Mouse (Mus musculus) midbrain, embryonic 16.5 days (tissue): ENCODE measurements around the gene Fbxl18. TPM values are rescaled to one million over a fixed set of nuclear protein-coding genes. Genes with fewer than 3 reads are reported as not detected.

Source experiments
- ATAC-seq: fragments of 200-750 bp; cut with Nextera tagmentation; 2 replicates; pipeline ENCODE4 v1.8.0; 2017; ENCODE audit warnings: moderate TSS enrichment
- H3K27ac ChIP-seq: fragments of 300-500 bp; sonication (generic); 2 replicates; pipeline ENCODE4 v1.5.1; 2014; ENCODE audit warnings: mild to moderate bottlenecking, low read length, mixed read lengths
- H3K27me3 ChIP-seq: fragments of 300-500 bp; sonication (generic); 2 replicates; pipeline ENCODE4 v1.6.1; 2014; ENCODE audit warnings: low read depth, low read length, mixed read lengths; ENCODE audit not compliant: control insufficient read depth, insufficient read depth
- H3K36me3 ChIP-seq: fragments of 300-500 bp; sonication (generic); 2 replicates; pipeline ENCODE4 v1.6.1; 2014; ENCODE audit warnings: mild to moderate bottlenecking, low read length, moderate library complexity, mixed read lengths; ENCODE audit not compliant: control insufficient read depth, insufficient read depth
- H3K4me1 ChIP-seq: fragments of 300-500 bp; sonication (generic); 2 replicates; pipeline ENCODE4 v1.6.1; 2014; ENCODE audit warnings: mild to moderate bottlenecking, low read length, mixed read lengths; ENCODE audit not compliant: control insufficient read depth, insufficient read depth
- H3K4me2 ChIP-seq: fragments of 300-500 bp; sonication (generic); 2 replicates; pipeline ENCODE4 v1.6.1; 2014; ENCODE audit warnings: mild to moderate bottlenecking, low read length, mixed read lengths
- H3K4me3 ChIP-seq: fragments of 300-500 bp; sonication (generic); 2 replicates; pipeline ENCODE4 v1.5.1; 2014; ENCODE audit warnings: low read depth, mild to moderate bottlenecking, low read length, moderate library complexity, mixed read lengths
- H3K9ac ChIP-seq: fragments of 300-500 bp; sonication (generic); 2 replicates; pipeline ENCODE4 v1.6.1; 2014; ENCODE audit warnings: low read depth, low read length, mixed read lengths
- H3K9me3 ChIP-seq: fragments of 300-500 bp; sonication (generic); replicated peaks from 2 replicates; pipeline ENCODE4 v1.6.1; 2014; ENCODE audit warnings: mild to moderate bottlenecking, low read length, mixed read lengths; ENCODE audit not compliant: control insufficient read depth, poor library complexity, severe bottlenecking
- WGBS: fragments of 180-500 bp; shearing (Covaris S2); extraction: QIAGEN DNeasy Blood & Tissue Kit; methylation state at CpG from one replicate; pipeline ENCODE4 v1.1.7; 2014; 5-methylcytosine and 5-hydroxymethylcytosine counted together
- polyA plus RNA-seq: library from polyadenylated mRNA; unstranded; fragments of >200 nt; fragmentation: Nextera tagmentation; extraction: Ambion mirVana; gene quantifications from 2 replicates; pipeline ENCODE4 v1.2.1, GENCODE M21; 2015

Fbxl18 gene
- polyA plus RNA-seq, 1 experiment from 2014 or later, result 29.9 TPM

- H3K4me1 ChIP-seq, result peaks cover 30% of the 10 kb centered on the region
- ATAC-seq, result no peak
- no peak overlapping the region for H3K4me3 ChIP-seq
- no peak overlapping the region for H3K4me2 ChIP-seq
- peak overlapping the region; percentile 100 for H3K27ac ChIP-seq
- H3K27me3 ChIP-seq, result no peaks in the 10 kb centered on the region
- H3K9me3 ChIP-seq, result no peaks in the 10 kb centered on the region
- WGBS, result 78% methylated on average over 5 of the region's 5 CpGs
- H3K9ac ChIP-seq, result no peak overlapping the region
- H3K36me3 ChIP-seq, result no peaks in the 10 kb centered on the region
These were observed 69.6 kb downstream of the Fbxl18 start for GRCm38 (mm10) chr5:142825665-142826064.

- peaks cover 30% of the 10 kb centered on the region for H3K4me1 ChIP-seq
- no peaks in the 10 kb centered on the region for H3K9me3 ChIP-seq
- no peaks in the 10 kb centered on the region for H3K27me3 ChIP-seq
- H3K36me3 ChIP-seq, result no peaks in the 10 kb centered on the region
- WGBS, result 22% methylated on average over 6 of the region's 6 CpGs
- ATAC-seq, result no peak
- peak overlapping the region; percentile 100 for H3K27ac ChIP-seq
- H3K9ac ChIP-seq, result peak overlapping the region; percentile 97
- H3K4me2 ChIP-seq, result peak overlapping the region; percentile 97
- H3K4me3 ChIP-seq, result no peak overlapping the region
These were observed 71.1 kb downstream of the Fbxl18 start for GRCm38 (mm10) chr5:142824091-142824490.

- Histone ChIP-seq H3K9me3 (no peaks in the 10 kb centered on the region), H3K27ac (peak overlapping the region; percentile 100), H3K4me2 (peak overlapping the region; percentile 97), H3K36me3 (no peaks in the 10 kb centered on the region), H3K27me3 (no peaks in the 10 kb centered on the region), H3K9ac (peak overlapping the region; percentile 97), H3K4me1 (peaks cover 30% of the 10 kb centered on the region), H3K4me3 (peak overlapping the region; percentile 87)
- peak; percentile 6 for ATAC-seq
- WGBS, result 4% methylated on average over 31 of the region's 31 CpGs
These were observed 71.8 kb downstream of the Fbxl18 start for GRCm38 (mm10) chr5:142823096-142824062.

- WGBS, result under 1% methylated on average over 34 of the region's 36 CpGs
- peaks cover 30% of the 10 kb centered on the region for H3K4me1 ChIP-seq
- H3K4me2 ChIP-seq, result peak overlapping the region; percentile 97
- no peaks in the 10 kb centered on the region for H3K27me3 ChIP-seq
- peak overlapping the region; percentile 97 for H3K9ac ChIP-seq
- peak overlapping the region; percentile 87 for H3K4me3 ChIP-seq
- ATAC-seq, result no peak
- H3K9me3 ChIP-seq, result no peaks in the 10 kb centered on the region
- peak overlapping the region; percentile 100 for H3K27ac ChIP-seq
- no peaks in the 10 kb centered on the region for H3K36me3 ChIP-seq
These were observed 72.7 kb downstream of the Fbxl18 start for GRCm38 (mm10) chr5:142822286-142823095.

- no peaks in the 10 kb centered on the region for H3K9me3 ChIP-seq
- H3K27me3 ChIP-seq, result no peaks in the 10 kb centered on the region
- no peaks in the 10 kb centered on the region for H3K36me3 ChIP-seq
- peak overlapping the region; percentile 100 for H3K27ac ChIP-seq
- 0% methylated on average over 9 of the region's 9 CpGs for WGBS
- ATAC-seq, result no peak
- peak overlapping the region; percentile 97 for H3K4me2 ChIP-seq
- H3K9ac ChIP-seq, result peak overlapping the region; percentile 97
- peak overlapping the region; percentile 87 for H3K4me3 ChIP-seq
- peaks cover 30% of the 10 kb centered on the region for H3K4me1 ChIP-seq
These were observed 73.3 kb downstream of the Fbxl18 start for GRCm38 (mm10) chr5:142821974-142822285.

GRCm38 (mm10) chr5:142821266-142821973 lies 73.8 kb downstream of the Fbxl18 start:
- Histone ChIP-seq H3K36me3 (no peaks in the 10 kb centered on the region), H3K27ac (peak overlapping the region; percentile 100), H3K27me3 (no peaks in the 10 kb centered on the region), H3K9me3 (no peaks in the 10 kb centered on the region), H3K9ac (peak overlapping the region; percentile 97), H3K4me3 (peak overlapping the region; percentile 87), H3K4me1 (peaks cover 30% of the 10 kb centered on the region), H3K4me2 (peak overlapping the region; percentile 97)
- WGBS, result under 1% methylated on average over 36 of the region's 36 CpGs
- ATAC-seq, result no peak

GRCm38 (mm10) chr5:142820276-142821265 lies 74.7 kb downstream of the Fbxl18 start:
- peak overlapping the region; percentile 87 for H3K4me3 ChIP-seq
- WGBS, result under 1% methylated on average over 53 of the region's 53 CpGs

More at GRCm38 (mm10) chr5:142820276-142821265, 74.7 kb downstream of the Fbxl18 start:
- Histone ChIP-seq H3K4me1 (peaks cover 28% of the 10 kb centered on the region), H3K27ac (peak overlapping the region; percentile 100), H3K4me2 (peak overlapping the region; percentile 97), H3K27me3 (no peaks in the 10 kb centered on the region), H3K36me3 (no peaks in the 10 kb centered on the region), H3K9me3 (no peaks in the 10 kb centered on the region), H3K9ac (peak overlapping the region; percentile 97)
- no peak for ATAC-seq
